Mouse (Mus musculus): ENCODE results near the gene Ptprs.

- TF ChIP-seq CTCF (IDR thresholded peaks at IDR 0.05; ENCODE audit: low read depth) (no peak), EP300 (IDR thresholded peaks at IDR 0.05; ENCODE audit: low read depth) (no peak)
Measured at GRCm38 (mm10) chr17:56425941-56426340, 50.3 kb downstream of the Ptprs start.

All from heart, postnatal 0 days (tissue).